8 mouse cellular contexts compared by ENCODE assay signal in genomic region chr17:29975731-29976130, GRCm38 (mm10). TPM values are rescaled to one million over a fixed set of nuclear protein-coding genes. Genes with fewer than 3 reads are reported as not detected.
DNase-seq lines count a peak whose midpoint lies in the region; ATAC-seq and TF ChIP-seq lines count a peak whose summit lies in the region.

No protein-coding gene starts in this region.

- intact Hi-C loops in left cerebral cortex, adult 2 months (cut with DNase I), result loop anchor here (1.0 to 5.0 kb wide), 4 partner anchors 48 to 479 kb away; no protein-coding TSS in a partner anchor

- H3K27ac ChIP-seq in left cerebral cortex, adult 2 months, result peak overlapping the region; percentile 16; the same call in 1 of the 2 replicates

- H3K4me3 ChIP-seq in left cerebral cortex, adult 2 months, result no peak overlapping the region

- ATAC-seq in megakaryocyte-erythroid progenitor cell, adult 5-6 weeks (replicated peaks; ENCODE audit: low FRiP score, low TSS enrichment, poor library complexity, severe bottlenecking), result peak; percentile 73

- DNase-seq in WW6 (ENCODE audit: low read depth, low spot score), result peak; percentile 62
- DNase-seq in cerebellum, postnatal 10 days, result peak; percentile 98 to 99
- DNase-seq in frontal cortex, postnatal 25 days (ENCODE audit: low spot score in 2 of 2), result peak; percentile 77 to 80
- DNase-seq in induced T-regulatory cell, adult 2 months (ENCODE audit: low read depth), result peak; percentile 71
- DNase-seq in left cerebral cortex, adult 2 months (ENCODE audit: extremely low spot score in 1 of 2, low spot score in 2 of 2), result peak; percentile 83 to 94
- DNase-seq in skeletal muscle tissue, adult 2 months (ENCODE audit: low read depth, low spot score), result peak; percentile 79
- DNase-seq in yolk sac, embryonic 10.5 days (ENCODE audit: low spot score), result peak; percentile 71

- TF ChIP-seq CTCF in left cerebral cortex, adult 2 months (IDR thresholded peaks at IDR 0.05), result peak; percentile 99

RNA-seq across cellular contexts. Expression of gene Mdga1, which starts 5.8 kb away (rescaled TPM):
- 10 to 100 TPM; 27.8 to 32.7 TPM for total RNA-seq in left cerebral cortex, adult 2 months (2021)
- 7.3 and 13.7 TPM in 2 replicates for total RNA-seq in megakaryocyte-erythroid progenitor cell, adult 5-6 weeks (2014; fragmentation: Nextera tagmentation)
- 5.4 and 14.4 TPM in 2 replicates for total RNA-seq in megakaryocyte-erythroid progenitor cell, adult 5-6 weeks (2017)

RNA-seq across cellular contexts. Expression of gene Zfand3, which starts 28.8 kb away (rescaled TPM):
- 100 to 1,000 TPM in 1 of 2 experiments, 10 to 100 TPM in 1; 99.7 to 103 TPM for total RNA-seq in left cerebral cortex, adult 2 months (2021)
- 9.5 and 41.5 TPM in 2 replicates for total RNA-seq in megakaryocyte-erythroid progenitor cell, adult 5-6 weeks (2014; fragmentation: Nextera tagmentation)
- total RNA-seq in megakaryocyte-erythroid progenitor cell, adult 5-6 weeks (2017), result 4.9 and 11.4 TPM in 2 replicates
